Mouse (Mus musculus) layer of hippocampus, postnatal 14 days (tissue): ENCODE results near the gene Fgfr2. TPM values are rescaled to one million over a fixed set of nuclear protein-coding genes. Genes with fewer than 3 reads are reported as not detected.

Experiments used
- DNase-seq, 2 experiments: peaks; one replicate each; pipeline ENCODE4 v3.0.0; 2021 to 2022; ENCODE audit warnings: low spot score in 2 of 2, mixed read lengths in 1 of 2
- total RNA-seq, 2 experiments: library from RNA; stranded (reverse); gene quantifications; 2 replicates each; pipeline ENCODE4 v1.2.3; 2021

The Fgfr2 gene
- total RNA-seq, 2 experiments from 2014 or later = 38.3 to 40.2 TPM

DNA sequence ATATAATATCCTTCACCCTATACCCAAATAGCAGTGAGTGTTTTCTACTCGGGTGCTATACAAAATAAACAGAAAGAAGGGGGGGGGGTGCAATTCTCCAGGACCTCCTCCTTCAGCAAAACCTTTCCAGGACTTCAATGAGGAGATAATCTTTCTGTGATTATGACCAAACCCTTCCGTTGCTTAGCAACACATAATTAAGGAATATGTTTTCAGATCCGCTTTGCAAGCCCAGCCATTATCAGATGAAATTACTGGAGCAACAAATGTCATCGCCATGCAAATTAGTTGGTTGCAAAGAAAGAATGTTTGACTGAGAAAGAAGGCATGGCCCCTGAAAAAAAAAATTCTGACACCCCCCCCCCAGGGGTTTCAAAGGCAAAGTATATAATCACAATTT is 111.5 kb downstream of the Fgfr2 start:
- no peak for DNase-seq

DNA sequence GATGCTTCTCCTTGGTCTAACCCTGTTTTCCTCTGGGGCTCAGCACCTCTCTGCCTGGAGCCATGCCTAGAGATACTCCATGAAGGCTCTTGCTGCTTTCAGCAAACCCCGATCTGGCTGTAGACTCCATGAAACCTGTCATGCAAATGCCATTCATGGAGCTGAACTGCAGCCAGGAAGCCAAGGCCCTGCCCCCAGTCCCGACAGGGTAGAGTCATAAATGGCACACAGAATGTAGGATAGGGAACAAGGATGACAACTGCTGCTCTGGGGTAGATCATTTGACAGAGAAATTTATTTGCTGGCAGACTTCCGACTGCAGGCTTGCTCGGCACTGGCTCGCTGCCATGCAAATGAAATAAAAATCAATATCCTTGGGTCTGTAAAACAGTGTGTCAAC is 112.0 kb downstream of the Fgfr2 start:
- DNase-seq = peak; percentile 68 to 77

DNA sequence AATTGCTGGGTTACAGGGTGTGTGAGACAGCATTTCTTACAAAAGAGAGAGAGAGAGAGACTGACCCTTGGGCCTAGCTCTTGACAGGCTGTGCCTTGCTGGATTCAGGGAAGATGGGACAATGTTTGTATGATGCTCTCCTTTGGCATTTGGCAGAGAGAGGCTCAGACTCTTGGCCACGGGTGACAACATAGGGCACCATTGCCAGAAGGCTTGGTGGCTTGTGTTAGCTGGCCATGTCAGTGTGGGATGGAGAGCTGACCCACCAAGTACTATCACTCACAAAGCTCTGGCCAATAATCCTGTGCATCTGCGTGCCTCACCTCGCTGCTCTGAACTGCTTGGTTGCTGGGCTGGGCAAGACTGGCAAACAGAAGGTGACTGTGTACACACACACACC is 112.7 kb downstream of the Fgfr2 start:
- no peak for DNase-seq

GRCm38 (mm10) chr7:133009676-133010075 is 113.5 kb downstream of the Fgfr2 start:
- DNase-seq = no peak

DNA sequence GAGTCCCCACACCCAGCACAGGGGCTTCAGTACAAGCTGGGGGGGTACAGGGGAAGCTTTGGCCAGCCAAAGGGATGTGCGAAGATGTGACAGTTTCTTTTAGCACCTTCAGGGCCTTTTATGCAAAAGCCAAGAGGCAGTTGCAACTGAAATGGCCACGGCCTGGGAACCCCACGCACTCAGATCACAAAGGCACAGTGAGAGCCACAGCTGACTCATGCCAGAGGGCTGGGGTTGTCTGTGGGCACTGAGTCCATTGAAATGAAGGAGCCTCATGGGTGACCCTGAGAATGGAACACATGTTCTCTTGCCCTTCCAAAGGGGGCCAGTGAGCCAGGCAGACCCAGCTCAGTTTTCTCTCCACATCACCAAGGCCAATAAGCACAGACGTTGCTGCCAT is 114.5 kb downstream of the Fgfr2 start:
- no peak for DNase-seq

GRCm38 (mm10) chr7:133007343-133007742 is 115.8 kb downstream of the Fgfr2 start:
- no peak for DNase-seq

- no peak for DNase-seq
Measured at GRCm38 (mm10) chr7:133005772-133006171, 117.4 kb downstream of the Fgfr2 start.

DNA sequence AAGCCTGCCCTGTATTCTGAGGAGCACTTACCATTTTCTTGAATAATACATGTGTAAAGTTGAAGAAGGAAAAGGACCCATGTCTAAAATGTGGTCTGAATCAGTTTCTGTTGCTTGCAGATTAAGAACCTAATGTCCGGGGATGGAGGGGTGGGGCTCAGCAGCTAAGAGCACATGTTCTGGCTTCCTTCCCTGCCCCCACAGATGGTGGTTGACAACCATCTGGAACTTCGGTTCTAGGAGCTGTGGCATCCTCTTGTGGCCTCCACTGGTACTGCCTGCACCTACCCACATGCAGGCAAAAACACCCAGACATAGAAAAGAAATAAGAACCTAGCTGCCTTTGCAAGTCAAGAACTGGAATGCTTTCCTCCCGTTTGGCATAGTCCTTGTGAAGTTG is 119.7 kb downstream of the Fgfr2 start:
- DNase-seq = peak; percentile 88 to 92

- no peak for DNase-seq
Measured at GRCm38 (mm10) chr7:133002271-133002670, 120.9 kb downstream of the Fgfr2 start.

GRCm38 (mm10) chr7:133001388-133001787 is 121.8 kb downstream of the Fgfr2 start:
- DNase-seq = no peak

DNA sequence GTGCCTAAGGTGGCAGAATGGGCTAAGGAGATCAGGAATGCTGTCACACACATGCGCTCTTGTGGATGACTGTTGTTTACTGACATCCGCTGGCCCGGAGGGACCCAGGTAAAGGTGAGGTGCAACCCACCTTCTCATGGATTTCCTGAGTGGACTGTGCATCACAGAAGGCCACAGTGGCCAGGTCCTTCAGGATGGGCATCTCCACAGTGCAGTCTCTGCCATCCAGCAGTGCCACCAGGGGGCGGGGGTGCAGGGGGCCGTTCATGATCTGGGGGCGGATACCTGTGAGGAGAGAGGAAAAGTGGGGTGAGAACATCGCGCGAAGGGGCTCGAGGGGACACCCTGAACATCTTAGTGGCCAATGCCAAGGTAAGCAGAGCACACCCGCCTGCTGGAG is 124.1 kb downstream of the Fgfr2 start:
- DNase-seq = no peak

DNA sequence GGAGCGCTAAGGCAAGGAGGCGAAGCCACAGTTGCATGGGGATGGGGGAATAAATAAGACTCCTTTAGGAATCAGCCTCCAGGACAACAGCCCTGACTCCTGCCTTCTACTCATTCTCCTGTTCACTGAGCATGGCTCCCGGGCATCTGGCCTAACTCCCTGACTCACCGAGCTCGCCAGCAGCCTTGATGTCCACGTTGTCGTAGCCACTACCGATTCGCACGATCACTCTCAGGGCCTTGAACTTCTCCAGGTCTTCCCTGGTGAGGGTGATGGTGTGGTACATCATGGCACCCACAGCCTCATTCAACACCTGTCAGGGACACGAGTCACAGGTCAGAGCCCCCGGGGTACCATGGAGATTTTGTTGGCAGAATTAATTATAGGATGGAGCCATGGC is 124.5 kb downstream of the Fgfr2 start:
- DNase-seq = no peak

GRCm38 (mm10) chr7:132996391-132996790 is 126.8 kb downstream of the Fgfr2 start:
- DNase-seq = no peak

DNA sequence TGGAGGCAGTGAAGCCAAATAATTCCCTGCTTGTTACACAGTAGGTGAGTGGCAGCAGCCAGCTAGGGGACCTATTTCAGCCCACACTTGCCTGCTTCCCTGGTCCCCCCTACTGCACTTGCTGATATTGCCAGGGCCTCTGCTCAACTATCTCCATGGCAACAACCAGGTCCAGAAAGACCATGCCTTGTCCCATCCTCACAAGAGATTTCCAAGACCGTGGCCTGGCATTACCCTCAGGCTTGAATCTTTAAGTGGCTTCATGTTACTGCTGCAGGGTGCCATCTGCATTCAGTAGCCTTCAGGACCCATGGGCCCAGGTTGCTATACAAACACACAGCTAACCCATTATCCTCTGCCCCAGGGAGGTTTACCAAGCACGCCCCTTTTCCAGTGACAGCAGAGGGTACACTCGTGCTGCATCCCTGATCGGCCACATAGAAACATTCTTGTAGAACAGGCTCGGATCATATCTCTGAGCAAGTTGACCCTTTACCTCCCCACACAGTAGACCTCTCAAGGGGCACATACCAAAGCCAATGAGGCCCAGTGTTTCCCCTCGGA is 128.4 kb downstream of the Fgfr2 start:
- no peak for DNase-seq

GRCm38 (mm10) chr7:132994120-132994519 is 129.0 kb downstream of the Fgfr2 start:
- no peak for DNase-seq

DNA sequence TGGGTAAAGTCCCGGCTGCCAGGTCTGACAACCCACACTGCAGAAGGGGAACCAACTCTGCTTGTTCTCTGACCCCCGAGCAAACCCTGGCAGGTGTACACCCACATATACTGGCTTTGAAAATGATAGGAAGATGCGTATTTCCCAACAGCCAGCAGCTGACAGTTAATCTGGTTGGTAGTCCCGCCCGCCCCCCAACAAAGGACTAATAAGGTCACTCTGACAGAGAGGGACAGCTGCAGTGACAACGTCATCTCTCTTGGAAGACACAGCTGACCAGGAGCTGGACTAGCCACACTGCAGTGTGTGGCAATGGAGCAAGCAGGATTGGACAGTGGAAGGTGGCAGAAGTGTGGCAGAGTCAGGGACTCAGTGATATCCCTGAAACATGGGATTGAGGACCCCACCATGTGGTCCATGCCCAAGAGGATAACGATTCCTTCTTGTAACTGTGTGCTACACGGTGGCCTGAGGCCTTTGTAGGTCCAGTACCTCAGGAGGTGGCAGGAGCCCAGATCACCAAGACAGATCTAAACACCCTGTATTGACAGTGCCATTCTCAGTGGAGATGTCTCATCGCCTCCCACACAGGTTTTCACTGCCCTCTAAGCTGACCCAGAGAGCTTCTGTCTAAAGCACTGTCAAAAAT is 130.1 kb downstream of the Fgfr2 start:
- no peak for DNase-seq

DNA sequence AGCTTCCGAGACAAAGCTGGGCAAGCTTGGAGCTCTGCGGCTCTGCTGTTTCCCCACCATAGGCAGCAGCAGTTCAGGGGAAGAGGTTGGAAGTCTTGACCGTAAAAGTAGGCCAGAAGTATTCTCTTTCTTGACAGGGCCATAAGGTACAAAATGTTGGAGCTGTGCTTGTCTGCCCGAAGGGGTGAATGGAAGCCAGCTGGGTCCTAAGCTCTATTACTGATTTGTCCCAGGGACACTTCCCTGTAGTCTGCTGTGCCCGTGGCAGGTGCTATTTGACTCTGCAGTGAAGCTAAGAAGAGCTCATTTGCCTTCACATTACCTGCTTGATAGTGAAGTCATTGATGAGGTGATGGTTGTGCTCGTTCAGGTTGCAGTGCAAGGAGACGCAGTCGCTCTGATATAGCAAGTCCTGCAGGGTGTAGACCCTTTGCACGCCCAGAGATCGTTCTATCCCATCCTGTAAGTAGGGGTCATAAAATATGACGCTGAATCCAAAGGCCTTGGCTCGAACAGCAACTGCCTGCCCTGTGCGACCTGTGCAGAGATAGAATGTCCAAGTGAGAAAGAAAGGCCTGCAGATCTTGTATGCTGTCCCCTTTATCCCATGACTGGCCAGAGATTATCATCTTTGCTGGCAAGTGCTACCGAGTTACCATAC is 131.8 kb downstream of the Fgfr2 start:
- no peak for DNase-seq

- DNase-seq = no peak
Measured at GRCm38 (mm10) chr7:132989839-132990238, 133.3 kb downstream of the Fgfr2 start.

DNA sequence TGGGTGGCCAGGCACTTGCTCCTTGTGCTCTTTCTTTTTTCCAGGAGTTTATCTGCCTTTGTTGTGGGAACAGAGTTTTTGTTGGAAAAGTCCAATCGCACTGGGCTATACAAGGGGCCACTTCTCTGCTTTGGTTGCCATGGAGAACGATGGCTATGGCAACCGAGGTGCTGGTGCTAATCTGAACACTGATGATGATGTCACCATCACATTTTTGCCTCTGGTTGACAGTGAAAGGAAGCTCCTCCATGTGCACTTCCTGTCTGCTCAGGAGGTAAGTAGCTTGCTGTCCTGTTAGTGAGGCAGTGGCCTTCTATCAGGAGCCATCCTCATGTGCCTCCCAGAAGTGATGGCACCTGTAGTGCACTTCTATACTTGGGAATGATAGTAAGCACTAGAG is 140.5 kb downstream of the Fgfr2 start:
- no peak for DNase-seq

DNA sequence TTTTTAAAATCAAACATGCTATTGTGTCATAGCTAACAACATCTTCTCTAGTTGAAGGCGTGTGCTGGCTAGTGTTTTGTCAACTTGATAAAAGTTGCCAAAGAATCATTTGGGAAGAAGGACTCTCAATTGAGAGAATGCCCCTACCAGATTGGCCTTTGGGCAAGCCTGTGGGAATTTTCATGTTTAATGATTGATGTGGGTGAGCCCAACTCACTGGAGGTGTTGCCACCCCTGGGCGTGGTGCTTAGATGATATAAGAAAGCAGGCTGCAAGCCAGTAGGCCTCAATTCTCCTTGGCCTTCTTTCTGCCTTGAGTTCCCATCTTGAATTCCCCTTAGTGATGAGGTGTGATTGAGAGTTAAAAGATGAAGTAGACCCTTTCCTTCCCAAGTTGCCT is 145.2 kb downstream of the Fgfr2 start:
- DNase-seq = no peak

GRCm38 (mm10) chr7:132976079-132976478 is 147.1 kb downstream of the Fgfr2 start:
- DNase-seq = no peak

DNA sequence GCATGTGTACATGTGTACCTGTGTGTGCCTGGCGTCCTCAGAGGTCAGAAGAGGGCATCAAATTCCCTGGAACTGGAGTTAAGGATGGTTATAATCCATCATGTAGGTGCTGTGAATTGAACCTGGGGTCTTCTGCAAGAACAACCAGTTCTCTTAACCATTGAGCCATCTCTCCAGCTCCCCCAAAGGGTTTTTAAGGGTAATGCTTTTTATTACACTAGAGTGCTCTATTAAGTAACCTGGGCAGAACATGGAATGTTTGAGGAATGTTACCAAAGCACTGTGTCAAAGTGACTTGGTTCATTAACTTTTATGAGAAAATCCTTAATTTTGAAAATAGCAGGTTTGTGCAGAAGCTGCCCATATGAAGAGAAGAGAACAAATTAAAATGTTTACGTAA is 151.1 kb downstream of the Fgfr2 start:
- DNase-seq = no peak

GRCm38 (mm10) chr7:132965707-132966106 is 157.4 kb downstream of the Fgfr2 start:
- no peak for DNase-seq
